Mouse (Mus musculus) left cerebral cortex, adult 2 months (tissue): ENCODE measurements around the gene Kalrn. TPM values are rescaled to one million over a fixed set of nuclear protein-coding genes. Genes with fewer than 3 reads are reported as not detected.

ENCODE experiments used
- DNase-seq, 2 experiments: peaks; one replicate each; pipeline ENCODE4 v3.0.0; 2021 to 2022; ENCODE audit warnings: low spot score in 2 of 2, mixed read lengths in 1 of 2; ENCODE audit errors: extremely low spot score in 1 of 2
- H3K27ac ChIP-seq: fragments of 200-600 bp; 2 replicates; pipeline ENCODE4 v1.8.1; 2022
- H3K4me3 ChIP-seq: fragments of 200-600 bp; 2 replicates; pipeline ENCODE4 v1.8.1; 2022
- CTCF ChIP-seq: fragments of 200-600 bp; IDR thresholded peaks from 2 replicates; pipeline ENCODE4 v1.8.1; 2022; ENCODE audit warnings: antibody characterized with exemption, mild to moderate bottlenecking, moderate library complexity
- intact Hi-C: fragments of 180-260 bp; cut with DNase I; formaldehyde crosslinking; loops from one replicate; pipeline ENCODE4 v1.15.1; 2025
- long read RNA-seq, 2 experiments: library from polyadenylated mRNA; stranded (forward); transcript quantifications; one replicate each; pipeline ENCODE4 v2.0.0; 2021; ENCODE audit warnings: borderline mapping rate in 2 of 2
- total RNA-seq, 2 experiments: library from RNA; stranded (reverse); gene quantifications; 2 replicates each; pipeline ENCODE4 v1.2.3; 2021

Kalrn gene
- total RNA-seq = 100 to 1,000 TPM; 539 to 570 TPM
- long read RNA-seq, experiment 1, full-length matches to known transcripts = 35 of 113 reads
- long read RNA-seq, experiment 1, partial matches to known transcripts = 19 of 113 reads
- long read RNA-seq, experiment 1, other reads (novel, unspliced or antisense) = 59 of 113 reads
- long read RNA-seq, experiment 2, full-length matches to known transcripts = 24 of 104 reads
- long read RNA-seq, experiment 2, partial matches to known transcripts = 32 of 104 reads
- long read RNA-seq, experiment 2, other reads (novel, unspliced or antisense) = 48 of 104 reads

DNA sequence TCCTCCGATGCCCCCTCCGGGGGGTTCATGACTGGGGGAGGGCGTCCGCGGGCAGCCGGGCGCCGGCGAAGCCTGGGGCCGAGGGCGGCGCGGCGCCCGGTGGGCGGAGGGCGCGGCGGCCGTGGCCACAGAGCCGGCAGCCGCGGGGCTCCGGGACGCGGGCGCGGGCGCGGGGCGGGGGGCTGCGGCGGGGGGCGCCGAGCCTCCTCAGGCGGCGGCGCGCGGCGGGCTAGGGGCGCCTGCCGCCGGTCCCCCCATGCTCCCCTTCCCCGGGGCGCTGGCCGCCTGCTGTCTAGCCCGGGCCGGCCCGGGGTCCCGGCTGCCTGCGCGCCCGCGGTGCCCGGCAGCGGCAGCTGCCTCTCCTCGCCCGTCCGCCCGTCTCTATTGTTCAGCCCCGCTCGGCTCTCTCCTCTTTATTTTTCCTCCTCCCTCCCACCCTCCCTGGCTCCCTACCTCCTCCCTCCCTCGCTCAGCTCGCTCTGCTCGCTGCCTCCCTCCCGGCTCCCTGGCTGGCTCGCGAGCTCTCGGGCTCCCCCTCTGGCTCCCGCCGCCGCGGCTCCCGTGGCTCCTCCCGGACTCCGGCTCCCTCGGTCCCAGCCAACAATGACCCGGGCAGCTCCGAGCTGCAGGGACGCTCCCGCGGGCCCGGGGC, at the start of gene Kalrn:
Gene Kalrn, minus strand, starts transcription at position 382 of the 652 bp plus-strand sequence.
- intact Hi-C loops = loop anchor here (2.0 to 5.0 kb wide), 6 partner anchors 42 to 230 kb away; no protein-coding TSS in a partner anchor
- peak; percentile 66 for TF ChIP-seq CTCF

GRCm38 (mm10) chr16:34614021-34614420, 40.7 kb upstream of the Kalrn start:
- TF ChIP-seq CTCF = no peak
- no peak overlapping the region for H3K4me3 ChIP-seq
- intact Hi-C loops = no loop called here
- no peak overlapping the region for H3K27ac ChIP-seq
- DNase-seq = no peak

More for the DNA sequence above, at the start of gene Kalrn:
- Histone ChIP-seq H3K27ac (peak within 1 kb of the TSS; percentile 90), H3K4me3 (peak within 1 kb of the TSS; percentile 85)
- peak; percentile 88 to 92 for DNase-seq

- no peak for TF ChIP-seq CTCF
- intact Hi-C loops = no loop called here
- H3K4me3 ChIP-seq = no peak overlapping the region
- no peak for DNase-seq
- H3K27ac ChIP-seq = no peak overlapping the region
These were observed 36.8 kb upstream of the Kalrn start for GRCm38 (mm10) chr16:34610137-34610536.

DNA sequence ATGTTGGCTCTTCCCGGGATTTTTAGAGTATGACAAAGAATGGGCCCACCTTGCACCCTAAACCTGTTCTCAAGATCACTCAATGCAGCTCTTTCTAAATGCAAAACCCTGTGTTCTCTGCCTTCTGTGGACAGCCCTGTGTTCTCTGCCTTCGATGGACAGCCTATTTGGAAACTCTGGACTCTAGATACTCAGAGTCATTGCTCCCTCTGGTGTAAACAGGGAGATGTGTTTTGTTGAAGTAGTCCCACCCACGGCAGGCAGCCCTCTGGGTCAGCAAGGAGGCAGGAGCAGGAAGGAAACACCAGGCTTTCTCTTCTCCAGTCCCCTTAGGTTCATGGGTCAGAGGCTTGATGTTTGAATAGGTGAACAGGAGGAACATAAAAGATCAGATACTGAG, 32.3 kb upstream of the Kalrn start:
- H3K27ac ChIP-seq = no peak overlapping the region
- peak; percentile 46 for TF ChIP-seq CTCF
- no peak for DNase-seq
- no peak overlapping the region for H3K4me3 ChIP-seq
- intact Hi-C loops = loop anchor here (2.0 kb wide), 1 partner anchor 75 kb away; no protein-coding TSS in a partner anchor

DNA sequence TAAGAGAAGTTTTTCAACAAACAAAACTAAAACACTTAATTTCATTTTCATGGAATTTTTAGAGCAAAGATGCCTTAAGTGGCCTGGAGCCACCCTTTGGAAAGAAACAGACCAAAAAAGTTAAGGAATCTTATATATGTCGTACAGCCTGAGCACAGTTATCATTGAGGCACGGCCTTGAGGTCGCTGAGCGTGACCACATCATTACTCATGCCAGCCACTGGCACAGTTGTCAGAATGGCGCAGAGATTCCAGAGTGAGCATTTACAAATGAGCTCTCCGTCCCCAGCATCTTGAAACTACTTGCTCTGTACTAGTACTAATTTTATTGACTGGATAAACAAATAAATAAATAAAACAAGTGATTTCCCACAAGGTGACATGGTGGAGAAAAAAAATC, 30.5 kb upstream of the Kalrn start:
- no peak for DNase-seq
- intact Hi-C loops = loop anchor here (2.0 kb wide), 2 partner anchors 67 to 73 kb away; no protein-coding TSS in a partner anchor

GRCm38 (mm10) chr16:34603076-34603475, 29.7 kb upstream of the Kalrn start:
- H3K4me3 ChIP-seq = no peak overlapping the region
- TF ChIP-seq CTCF = no peak
- intact Hi-C loops = loop anchor here (2.0 kb wide), 1 partner anchor 66 kb away; no protein-coding TSS in a partner anchor
- no peak overlapping the region for H3K27ac ChIP-seq
- DNase-seq = no peak

More for the DNA sequence above, 30.5 kb upstream of the Kalrn start:
- no peak overlapping the region for H3K4me3 ChIP-seq
- H3K27ac ChIP-seq = no peak overlapping the region
- no peak for TF ChIP-seq CTCF

DNA sequence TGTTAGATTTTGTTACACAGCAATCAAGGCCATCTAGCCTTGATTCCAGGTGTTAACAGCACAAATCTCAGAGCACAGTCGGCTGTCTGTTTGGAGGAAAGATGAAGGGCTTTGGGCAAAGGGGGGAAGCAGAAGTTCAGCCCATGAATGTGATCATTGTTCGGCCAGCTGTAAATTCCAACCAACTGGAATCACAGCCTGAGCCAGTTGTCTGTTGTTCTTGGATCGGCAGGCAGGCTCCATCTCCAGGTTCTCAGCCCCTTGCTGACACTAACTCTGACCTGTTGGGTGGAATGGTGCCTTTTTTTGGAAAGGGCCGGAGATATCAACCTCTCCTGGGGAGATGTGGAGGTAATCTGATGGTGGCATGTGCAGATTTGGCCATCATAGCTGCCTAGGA, 28.6 kb upstream of the Kalrn start:
- TF ChIP-seq CTCF = no peak
- H3K4me3 ChIP-seq = no peak overlapping the region
- intact Hi-C loops = loop anchor here (2.0 kb wide), 1 partner anchor 65 kb away; no protein-coding TSS in a partner anchor
- no peak for DNase-seq
- H3K27ac ChIP-seq = no peak overlapping the region

GRCm38 (mm10) chr16:34595294-34595693, 22.0 kb upstream of the Kalrn start:
- intact Hi-C loops = no loop called here
- Histone ChIP-seq H3K27ac (no peak overlapping the region), H3K4me3 (no peak overlapping the region)
- no peak for TF ChIP-seq CTCF
- DNase-seq = no peak

GRCm38 (mm10) chr16:34594597-34595262, 21.4 kb upstream of the Kalrn start:
- no peak for TF ChIP-seq CTCF
- intact Hi-C loops = no loop called here
- no peak for DNase-seq
- H3K27ac ChIP-seq = no peak overlapping the region
- H3K4me3 ChIP-seq = no peak overlapping the region

DNA sequence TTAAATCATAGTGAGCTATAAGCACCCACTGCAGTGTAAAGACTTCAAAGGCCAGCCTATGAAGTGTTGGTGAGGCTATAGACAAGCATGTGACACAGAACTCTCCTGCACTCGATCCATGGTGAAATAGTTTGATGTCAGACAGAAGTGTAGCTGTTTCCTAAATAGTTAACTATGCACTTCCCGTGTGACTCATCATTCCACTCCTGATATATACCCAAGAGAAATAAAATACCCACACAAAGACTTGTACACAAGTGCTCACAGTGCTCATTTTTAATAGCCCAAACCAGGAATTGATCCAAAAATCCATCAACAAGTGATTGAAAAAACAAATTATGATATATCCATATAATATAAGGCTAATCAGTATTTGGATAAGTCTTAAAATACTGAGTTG, 19.4 kb upstream of the Kalrn start:
- H3K4me3 ChIP-seq = no peak overlapping the region
- intact Hi-C loops = no loop called here
- no peak for DNase-seq
- no peak overlapping the region for H3K27ac ChIP-seq
- TF ChIP-seq CTCF = no peak

DNA sequence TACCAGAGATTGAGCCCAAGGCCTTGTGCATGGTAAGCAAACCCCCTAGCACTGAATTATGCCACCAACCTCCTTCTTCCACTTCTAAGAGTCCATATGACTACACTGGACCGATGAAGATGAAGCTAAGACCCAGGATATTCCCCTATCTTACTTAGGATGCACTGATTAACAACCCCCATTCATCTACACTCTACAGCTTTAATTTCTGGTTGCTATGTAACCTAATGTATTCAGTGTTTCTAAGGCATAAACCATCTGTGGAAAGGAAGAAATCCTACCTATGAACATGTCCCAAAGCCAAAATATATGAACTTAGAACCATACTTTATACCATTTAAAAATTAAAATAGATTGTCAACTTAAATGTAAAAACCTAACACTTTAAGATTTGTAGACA, 18.6 kb upstream of the Kalrn start:
- Histone ChIP-seq H3K27ac (no peak overlapping the region), H3K4me3 (no peak overlapping the region)
- TF ChIP-seq CTCF = no peak
- no peak for DNase-seq
- intact Hi-C loops = no loop called here

DNA sequence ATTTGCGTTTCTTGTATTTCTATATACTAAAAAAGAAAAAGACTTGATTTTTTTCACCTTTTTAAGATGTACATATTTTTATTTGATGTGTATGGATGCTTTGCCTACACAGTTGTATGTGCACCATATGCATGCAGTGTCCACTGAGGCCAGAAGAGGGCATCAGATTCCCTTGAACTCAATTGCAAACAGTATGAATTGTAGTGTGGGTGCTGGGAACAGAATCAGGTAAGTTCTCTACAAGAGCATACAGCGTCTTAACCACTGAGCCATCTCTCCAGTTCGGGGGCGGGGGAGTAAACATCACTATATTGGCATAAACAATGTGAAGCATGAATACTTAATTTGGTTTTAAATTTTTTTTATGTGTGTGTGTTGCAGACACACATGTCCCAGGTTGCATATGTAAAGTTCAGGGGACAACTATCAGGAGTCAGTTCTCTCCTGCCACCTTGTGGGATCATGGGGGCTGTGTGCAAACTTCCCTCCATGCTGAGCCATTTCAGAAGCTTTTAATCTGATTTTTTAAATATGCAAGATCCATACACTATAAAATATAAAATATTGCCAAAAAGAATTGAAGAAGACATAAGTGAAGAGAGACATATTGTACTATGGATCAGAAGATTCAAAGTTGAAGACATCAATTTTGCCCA, 6.5 kb upstream of the Kalrn start:
- Histone ChIP-seq H3K4me3 (no peak overlapping the region), H3K27ac (no peak overlapping the region)
- DNase-seq = no peak
- intact Hi-C loops = no loop called here
- no peak; the same call in 1 of the 2 replicates for TF ChIP-seq CTCF
